12 mouse cellular contexts compared by ENCODE assay signal in the genomic region with DNA sequence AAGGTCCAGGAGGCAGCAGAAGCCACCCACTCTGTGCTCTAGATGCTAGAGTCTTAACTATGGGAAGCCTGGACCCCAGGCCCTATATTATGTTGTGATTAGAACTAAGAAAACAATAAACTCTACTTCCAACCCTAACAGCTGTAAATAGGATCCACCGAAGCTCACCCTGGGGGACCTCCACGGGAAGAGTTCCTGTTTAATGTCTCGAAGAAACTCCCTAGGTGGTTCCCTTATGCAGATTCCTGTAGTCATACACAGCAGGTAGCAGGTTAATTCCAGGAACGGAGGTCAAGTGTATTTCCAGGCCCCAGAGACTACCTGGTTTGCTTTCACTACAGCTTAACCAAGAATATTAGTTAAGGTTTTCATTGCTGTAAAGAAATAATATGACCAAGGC.
"Had no signal": no experiment of that assay in that cellular context is flagged by ENCODE, and none has a peak within 500 bp of the region (broad histone marks: within the 10 kb centered on the region; RNA-seq: fewer than 3 reads in every experiment).

No protein-coding gene starts in this region.

- DNase-seq: left cerebral cortex, postnatal 4 days; liver; liver, embryonic 13.5 days; liver, postnatal 0 days; lung, adult 18-20 months; lung, adult 2 months; lung, embryonic 14.5 days; lung, postnatal 10 days; lung, postnatal 14 days; lung, postnatal 36 days; lung, postnatal 4 days; midbrain, embryonic 14.5 days had no signal
